Mouse (Mus musculus) G1E (cell line): ENCODE data around the gene Jmjd1c.

Experiments used
- CTCF ChIP-seq: IDR thresholded peaks from 2 replicates; pipeline ENCODE4 v1.5.1; 2012; ENCODE audit warnings: low read depth, low read length, inconsistent platforms, mixed read lengths
- GATA1 ChIP-seq: IDR thresholded peaks from 2 replicates; pipeline ENCODE4 v1.6.1; 2012; ENCODE audit warnings: borderline replicate concordance, low read length, inconsistent platforms, mixed read lengths
- GATA2 ChIP-seq: IDR thresholded peaks from 2 replicates; pipeline ENCODE4 v1.6.1; 2012; ENCODE audit warnings: low read depth, low read length, inconsistent platforms, borderline replicate concordance
- POLR2AphosphoS5 ChIP-seq: IDR thresholded peaks from 2 replicates; pipeline ENCODE4 v1.6.1; 2012; ENCODE audit warnings: low read depth, low read length, inconsistent platforms; ENCODE audit not compliant: insufficient replicate concordance
- TAL1 ChIP-seq: conservative IDR thresholded peaks from 2 replicates; pipeline ENCODE4 v1.6.1; 2012; ENCODE audit warnings: low read depth, low read length, inconsistent platforms, mixed read lengths

- TF ChIP-seq CTCF (no peak), GATA1 (no peak), TAL1 (no peak), POLR2AphosphoS5 (no peak), GATA2 (no peak)
These were observed 55.8 kb downstream of the Jmjd1c start for GRCm38 (mm10) chr10:67151766-67152165.
